Mouse (Mus musculus): ENCODE results near the gene Rpl32.

Rpl32 gene

GRCm38 (mm10) chr6:115814104-115814503, 5.6 kb upstream of the Rpl32 start:
- peak; percentile 72 to 78 for DNase-seq

DNA sequence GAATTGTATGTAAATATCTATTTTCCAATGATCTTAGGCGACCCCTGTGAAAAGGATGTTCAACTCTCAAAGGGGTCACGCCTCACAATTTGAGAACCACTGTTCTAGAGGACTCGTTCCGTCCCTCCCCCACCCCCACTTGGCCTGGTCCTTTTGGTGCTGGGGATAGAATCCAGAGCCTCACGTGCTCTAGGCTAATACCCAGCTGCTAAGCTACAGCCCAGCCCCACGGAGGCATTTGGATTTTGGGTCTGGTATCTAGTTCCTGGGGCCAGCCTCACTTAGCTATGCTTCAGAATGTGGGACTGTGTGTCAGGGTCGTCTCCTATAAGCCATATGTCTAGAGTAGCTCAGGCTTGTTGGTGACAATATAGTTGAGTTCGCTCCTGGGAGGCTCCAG, 3.1 kb upstream of the Rpl32 start:
- no peak for DNase-seq

DNA sequence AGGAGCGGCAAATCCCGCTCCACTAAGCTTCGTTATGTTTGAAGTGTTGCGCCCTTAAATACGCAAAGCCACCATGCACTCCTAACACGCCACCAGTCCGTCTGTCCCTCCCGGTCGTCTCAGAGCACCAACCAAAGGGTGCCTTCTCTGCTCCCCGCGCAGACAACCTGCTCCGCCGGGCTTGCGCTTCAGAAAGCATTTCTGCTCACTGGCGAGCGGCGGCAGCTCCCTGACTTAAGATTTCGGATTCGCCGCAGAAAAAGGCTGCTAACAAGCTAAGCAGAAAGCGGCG, 405 bp downstream of the Rpl32 start:
- peak; percentile 17 to 53 for DNase-seq

- DNase-seq = no peak
Observed at GRCm38 (mm10) chr6:115807464-115808195, 917 bp downstream of the Rpl32 start.

GRCm38 (mm10) chr6:115804432-115805192, 3.9 kb downstream of the Rpl32 start:
- no peak for DNase-seq

GRCm38 (mm10) chr6:115803541-115804382, 4.8 kb downstream of the Rpl32 start:
- peak; percentile 90 to 91 for DNase-seq

- no peak for DNase-seq
Observed at GRCm38 (mm10) chr6:115801811-115802210, 6.7 kb downstream of the Rpl32 start.

DNA sequence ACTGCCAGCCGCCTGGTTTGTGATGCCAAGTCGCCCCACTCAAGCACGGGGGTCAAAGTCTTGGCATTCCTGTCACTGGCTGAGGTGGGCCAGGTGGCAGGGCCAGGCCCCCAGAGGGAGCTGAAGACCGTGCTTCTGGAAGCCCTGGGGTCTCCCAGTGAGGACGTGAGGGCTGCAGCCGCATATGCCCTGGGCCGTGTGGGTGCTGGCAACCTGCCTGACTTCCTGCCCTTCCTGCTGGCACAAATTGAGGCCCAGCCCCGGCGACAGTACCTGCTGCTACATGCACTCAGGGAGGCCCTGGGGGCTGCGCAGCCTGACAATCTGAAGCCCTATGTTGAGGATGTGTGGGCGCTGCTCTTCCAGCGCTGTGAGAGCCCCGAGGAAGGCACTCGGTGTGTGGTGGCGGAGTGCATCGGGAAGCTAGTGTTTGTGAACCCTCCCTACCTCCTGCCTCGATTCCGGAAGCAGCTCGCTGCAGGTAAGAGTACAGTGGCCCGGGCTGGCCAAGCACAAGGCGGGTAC, 15.8 kb downstream of the Rpl32 start:
- DNase-seq = peak; percentile 66 to 72

DNA sequence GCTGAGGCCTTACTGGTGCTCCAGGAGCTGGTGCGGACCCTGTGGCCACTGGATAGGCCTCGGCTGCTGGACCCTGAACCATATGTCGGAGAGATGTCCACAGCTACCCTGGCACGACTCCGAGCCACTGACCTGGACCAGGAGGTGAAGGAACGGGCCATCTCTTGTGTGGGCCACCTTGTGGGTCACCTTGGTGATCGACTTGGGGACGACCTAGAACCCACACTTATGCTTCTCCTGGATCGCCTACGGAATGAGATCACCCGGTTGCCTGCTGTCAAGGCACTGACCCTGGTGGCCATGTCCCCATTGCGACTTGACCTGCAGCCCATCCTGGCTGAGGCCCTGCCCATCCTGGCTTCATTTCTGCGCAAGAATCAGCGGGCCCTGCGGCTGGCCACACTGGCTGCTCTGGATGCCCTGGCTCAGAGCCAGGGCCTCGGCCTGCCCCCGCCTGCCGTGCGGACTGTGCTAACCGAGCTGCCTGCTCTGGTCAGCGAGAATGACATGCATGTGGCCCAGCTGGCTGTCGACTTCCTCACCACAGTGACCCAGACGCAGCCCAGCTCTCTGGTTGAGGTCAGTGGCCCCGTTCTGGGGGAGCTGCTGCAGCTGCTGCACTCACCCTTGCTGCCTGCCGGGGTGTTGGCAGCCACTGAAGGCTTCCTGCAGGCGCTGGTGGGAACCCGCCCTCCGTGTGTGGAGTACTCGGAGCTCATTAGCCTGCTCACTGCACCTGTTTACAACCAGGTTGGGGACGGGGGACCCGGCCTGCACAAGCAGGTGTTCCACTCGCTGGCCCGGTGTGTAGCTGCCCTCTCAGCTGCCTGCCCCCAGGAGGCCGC, 16.5 kb downstream of the Rpl32 start:
- peak; percentile 63 to 84 for DNase-seq

GRCm38 (mm10) chr6:115791016-115791415, 17.5 kb downstream of the Rpl32 start:
- DNase-seq = no peak

DNA sequence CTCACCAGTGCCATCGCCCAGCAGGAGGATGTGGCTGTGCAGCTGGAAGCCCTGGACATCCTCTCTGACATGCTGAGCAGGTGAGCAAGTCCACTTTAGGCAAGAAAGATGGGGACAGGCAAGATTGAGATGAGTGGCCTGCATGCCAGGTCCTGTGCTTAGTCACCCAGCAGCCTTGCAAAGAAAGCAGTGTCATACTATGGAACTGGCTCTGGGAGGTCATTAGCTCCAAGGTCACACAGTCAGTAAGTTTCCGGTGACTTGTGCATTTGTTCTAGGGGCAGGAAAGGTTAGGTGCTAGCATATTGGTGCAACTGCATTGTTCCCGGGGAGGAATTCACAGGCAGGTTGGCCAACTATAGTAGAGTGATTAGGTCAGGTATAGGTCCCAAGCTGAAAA, 25.8 kb downstream of the Rpl32 start:
- DNase-seq = no peak

DNA sequence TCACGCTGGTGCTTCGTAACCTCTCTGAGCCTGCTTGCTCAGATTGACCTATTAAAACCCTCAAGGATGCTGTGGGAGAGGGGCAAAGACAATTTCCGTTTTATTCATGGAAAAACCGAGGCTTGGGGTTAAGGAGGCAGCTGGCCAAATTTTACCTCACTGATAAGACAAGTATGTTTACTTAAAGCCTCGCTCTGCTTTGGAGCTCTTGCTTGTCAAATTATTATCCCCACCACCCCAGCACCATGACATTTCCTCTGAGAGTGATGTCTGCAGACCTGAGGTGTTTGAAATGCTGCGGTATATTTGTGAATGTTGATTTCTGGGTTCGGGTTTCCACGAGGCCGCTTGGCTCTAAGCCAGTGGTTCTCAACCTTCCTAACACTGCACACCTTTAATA, 32.2 kb downstream of the Rpl32 start:
- no peak for DNase-seq

GRCm38 (mm10) chr6:115775838-115776237, 32.7 kb downstream of the Rpl32 start:
- DNase-seq = no peak

- DNase-seq = peak; percentile 53 to 56
Observed at GRCm38 (mm10) chr6:115774501-115774921, 34.0 kb downstream of the Rpl32 start, which contains the start of gene Cand2. Gene Cand2, plus strand, starts transcription at chr6:115774538.

- peak; percentile 19 to 33 for DNase-seq
Observed at GRCm38 (mm10) chr6:115773966-115774413, 34.6 kb downstream of the Rpl32 start.

DNA sequence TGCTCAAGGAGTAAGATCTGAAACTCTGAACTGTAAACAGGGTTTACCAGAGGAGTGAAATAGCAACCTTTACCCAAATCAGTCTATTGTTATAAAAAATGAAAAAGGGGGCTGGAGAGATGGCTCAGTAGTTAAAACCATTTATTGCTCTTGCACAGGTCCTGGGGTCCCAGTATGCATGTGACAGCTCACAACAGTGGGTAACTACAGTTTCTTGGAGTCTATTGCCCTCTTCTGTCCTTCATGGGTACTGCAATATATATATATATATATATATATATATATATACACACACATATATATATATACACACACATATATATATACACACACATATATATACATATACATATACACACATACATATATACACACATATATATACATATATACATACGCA, 35.9 kb downstream of the Rpl32 start:
- DNase-seq = peak in 1 of 2 experiments; percentile 27

DNA sequence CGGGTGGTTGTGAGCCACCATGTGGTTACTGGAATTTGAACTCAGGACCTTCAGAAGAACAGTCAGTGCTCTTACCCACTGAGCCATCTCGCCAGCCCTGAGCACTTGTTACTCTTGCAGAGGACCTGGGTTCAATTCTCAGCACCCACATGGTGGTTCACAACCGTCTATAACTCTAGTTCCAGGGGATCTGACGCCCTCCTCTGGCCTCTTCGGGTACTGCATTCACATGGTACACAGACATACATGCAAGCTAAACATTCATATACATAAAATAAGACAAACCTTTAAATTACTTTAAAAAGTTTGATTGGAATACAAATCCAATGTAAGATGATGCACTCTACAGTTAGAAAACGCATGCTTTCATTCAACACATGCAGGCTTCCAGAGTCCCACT, 36.3 kb downstream of the Rpl32 start:
- peak; percentile 10 to 28 for DNase-seq

- peak; percentile 8 to 47 for DNase-seq
Observed at GRCm38 (mm10) chr6:115770852-115771251, 37.7 kb downstream of the Rpl32 start.

DNA sequence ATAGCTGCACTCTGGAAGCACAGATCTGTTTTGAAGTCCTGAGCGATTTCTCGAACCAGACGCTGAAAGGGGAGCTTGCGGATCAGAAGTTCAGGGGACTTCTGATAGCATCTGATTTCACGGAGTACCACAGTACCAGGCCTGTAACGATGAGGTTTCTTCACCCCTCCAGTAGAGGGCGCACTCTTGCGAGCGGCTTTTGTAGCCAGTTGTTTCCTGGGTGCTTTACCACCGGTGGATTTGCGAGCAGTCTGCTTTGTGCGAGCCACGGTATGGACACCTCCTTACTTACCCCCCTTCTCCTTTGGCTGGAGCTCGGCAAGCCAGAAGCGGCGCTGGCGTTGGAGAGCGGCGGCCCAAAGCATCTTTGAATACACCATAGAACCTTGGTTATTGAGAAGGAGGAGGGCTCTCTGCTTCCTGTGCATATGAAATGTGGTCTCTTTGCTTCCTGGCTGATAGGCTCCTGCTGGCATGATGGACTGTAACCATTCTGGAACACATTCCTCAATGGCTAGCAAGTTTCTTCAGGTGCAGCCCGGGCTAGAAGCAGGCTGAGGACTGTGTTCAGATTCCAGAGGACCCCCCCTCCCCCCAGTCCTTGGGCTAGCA, 38.4 kb downstream of the Rpl32 start:
- no peak for DNase-seq

GRCm38 (mm10) chr6:115768207-115768606, 40.3 kb downstream of the Rpl32 start:
- DNase-seq = peak; percentile 6 to 43

DNA sequence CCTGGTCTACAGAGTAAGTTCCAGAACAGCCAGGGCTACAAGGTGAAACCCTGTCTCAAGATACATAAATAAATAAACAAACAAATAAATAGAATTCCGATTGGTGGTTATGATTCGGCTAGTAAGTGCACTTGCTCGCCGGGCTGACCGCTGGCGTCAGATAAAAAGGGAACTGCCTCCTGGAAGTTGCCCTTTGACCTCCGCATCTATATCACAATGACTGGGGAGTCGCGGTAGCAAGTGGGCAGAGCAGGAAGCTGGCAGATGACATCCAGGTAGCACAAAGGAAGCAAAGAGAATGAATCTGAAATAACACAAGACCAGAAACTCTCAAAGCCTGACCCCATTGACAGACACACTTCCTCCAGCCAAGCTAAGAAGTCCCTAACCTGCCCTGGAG, 41.2 kb downstream of the Rpl32 start:
- DNase-seq = no peak

- DNase-seq = peak; percentile 79 to 85
Observed at GRCm38 (mm10) chr6:115764179-115764578, 44.4 kb downstream of the Rpl32 start.

Measured in kidney, postnatal 25 days (tissue).